Mouse (Mus musculus) Patski (cell line): Measurements from ENCODE around the gene Eps8l2. TPM values are rescaled to one million over a fixed set of nuclear protein-coding genes. Genes with fewer than 3 reads are reported as not detected.

ENCODE experiments used
- ATAC-seq: fragments of 100-300 bp; one replicate; pipeline ENCODE4 v1.8.0; 2021
- CTCF ChIA-PET: fragments of 350-600 bp; sonication (Branson Sonifier 250); formaldehyde crosslinking; loops from one replicate; lab custom pipeline; 2022; ENCODE audit warnings: inconsistent platforms; lab: Charles Lee
- POLR2A ChIA-PET: fragments of 350-600 bp; sonication (Branson Sonifier 250); formaldehyde crosslinking; loops from one replicate; lab custom pipeline; 2022; ENCODE audit warnings: antibody characterized with exemption, inconsistent platforms; lab: Charles Lee
- DNase-seq: peaks from one replicate; pipeline ENCODE4 v3.0.0-alpha.2; 2011; ENCODE audit warnings: low read depth, low spot score
- H3K27me3 ChIP-seq: fragments of 371-371 bp; one replicate; pipeline ENCODE4 v1.5.1; 2021
- CTCF ChIP-seq: fragments of 100-300 bp; IDR thresholded peaks from one replicate; pipeline ENCODE4 v1.5.1; 2021
- in situ Hi-C: fragments of 300-500 bp; cut with MboI; formaldehyde crosslinking; loops from 3 replicates; pipeline ENCODE4 v1.11.1; 2018; ENCODE audit warnings: low pct_unique_long_range_greater_than_20kb, mixed read lengths
- polyA plus RNA-seq: library from polyadenylated mRNA; unstranded; gene quantifications from one replicate; pipeline ENCODE4 v1.2.3, GENCODE M21; 2021

The Eps8l2 gene
- polyA plus RNA-seq, 1 experiment from 2014 or later = 114 TPM

GRCm38 (mm10) chr7:141381068-141381835 is 42.6 kb downstream of the Eps8l2 start:
- TF ChIP-seq CTCF = no peak
- in situ Hi-C loops = no loop called here
- H3K27me3 ChIP-seq = no peaks in the 10 kb centered on the region
- DNase-seq = no peak
- CTCF ChIA-PET = interaction anchor here (1.7 to 2.0 kb wide), 2 partner anchors 11 to 13 kb away, joined by 5 to 7 read pairs; partner anchors contain the start of gene Taldo1
- POLR2A ChIA-PET = no interaction called here
- ATAC-seq = no peak

GRCm38 (mm10) chr7:141387807-141388486 is 49.3 kb downstream of the Eps8l2 start:
- no peak for DNase-seq
- ATAC-seq = no peak
- no peak for TF ChIP-seq CTCF
- in situ Hi-C loops = no loop called here
- ChIA-PET POLR2A (interaction anchor here (0.6 to 1.2 kb wide), 2 partner anchors 22 to 72 kb away, joined by 3 to 4 read pairs; no protein-coding TSS in a partner anchor), CTCF (interaction anchor here (2.2 kb wide), 1 partner anchor 10 kb away, joined by 8 read pairs; no protein-coding TSS in a partner anchor)
- no peaks in the 10 kb centered on the region for H3K27me3 ChIP-seq

- ChIA-PET POLR2A (interaction anchor here (1.2 kb wide), 1 partner anchor 23 kb away, joined by 3 read pairs; no protein-coding TSS in a partner anchor), CTCF (interaction anchor here (2.2 kb wide), 1 partner anchor 10 kb away, joined by 8 read pairs; no protein-coding TSS in a partner anchor)
- TF ChIP-seq CTCF = no peak
- no peaks in the 10 kb centered on the region for H3K27me3 ChIP-seq
- in situ Hi-C loops = no loop called here
- ATAC-seq (no peak), DNase-seq (no peak)
These were observed 49.9 kb downstream of the Eps8l2 start for GRCm38 (mm10) chr7:141388487-141389109.

GRCm38 (mm10) chr7:141390326-141391259 is 51.9 kb downstream of the Eps8l2 start:
- ChIA-PET CTCF (interaction anchor here (1.0 to 2.0 kb wide), 3 partner anchors 17 to 214 kb away, joined by 3 to 10 read pairs (median 3); no protein-coding TSS in a partner anchor), POLR2A (interaction anchor here (0.6 to 2.6 kb wide), 9 partner anchors 13 to 456 kb away, joined by 3 to 10 read pairs (median 5); no protein-coding TSS in a partner anchor)
- DNase-seq = no peak
- no peak for ATAC-seq
- H3K27me3 ChIP-seq = no peaks in the 10 kb centered on the region
- TF ChIP-seq CTCF = no peak
- in situ Hi-C loops = no loop called here

GRCm38 (mm10) chr7:141391625-141392551 is 53.2 kb downstream of the Eps8l2 start, which contains the start of gene Taldo1:
TSS of gene Taldo1 (plus strand) at chr7:141392199.
- TF ChIP-seq CTCF = no peak

GRCm38 (mm10) chr7:141392552-141393222 is 54.0 kb downstream of the Eps8l2 start:
- no peaks in the 10 kb centered on the region for H3K27me3 ChIP-seq
- ChIA-PET POLR2A (interaction anchor here (0.6 to 2.6 kb wide), 6 partner anchors 13 to 59 kb away, joined by 3 to 10 read pairs (median 4); partner anchors contain the start of gene Eps8l2), CTCF (interaction anchor here (1.3 to 4.6 kb wide), 7 partner anchors 10 to 54 kb away, joined by 5 to 19 read pairs (median 7); partner anchors contain the start of gene Eps8l2)
- peak; percentile 38 for DNase-seq
- in situ Hi-C loops = no loop called here
- no peak for TF ChIP-seq CTCF
- ATAC-seq = peak; percentile 28

More at GRCm38 (mm10) chr7:141391625-141392551, 53.2 kb downstream of the Eps8l2 start, which contains the start of gene Taldo1:
- CTCF ChIA-PET = interaction anchor here (1.0 to 4.6 kb wide), 9 partner anchors 9 to 215 kb away, joined by 3 to 19 read pairs (median 7); partner anchors contain the start of gene Eps8l2
- POLR2A ChIA-PET = interaction anchor here (0.6 to 2.6 kb wide), 8 partner anchors 14 to 75 kb away, joined by 3 to 10 read pairs (median 4); partner anchors contain the start of gene Eps8l2
- DNase-seq (peak; percentile 64), ATAC-seq (peak; percentile 81)
- in situ Hi-C loops = no loop called here
- no peaks in the 10 kb centered on the region for H3K27me3 ChIP-seq

GRCm38 (mm10) chr7:141394158-141394557 is 55.5 kb downstream of the Eps8l2 start:
- TF ChIP-seq CTCF = no peak
- ATAC-seq = no peak
- DNase-seq = no peak
- in situ Hi-C loops = no loop called here
- POLR2A ChIA-PET = interaction anchor here (0.6 to 1.5 kb wide), 2 partner anchors 55 to 273 kb away, joined by 3 to 5 read pairs; partner anchors contain the start of gene Eps8l2
- no peaks in the 10 kb centered on the region for H3K27me3 ChIP-seq
- CTCF ChIA-PET = interaction anchor here (0.7 to 4.6 kb wide), 13 partner anchors 10 to 76 kb away, joined by 3 to 19 read pairs (median 7); partner anchors contain the start of genes Deaf1 and Tmem80
